Mouse (Mus musculus): Measurements from ENCODE around the gene Cfb.

- TF ChIP-seq CTCF (IDR thresholded peaks at IDR 0.05; ENCODE audit: extremely low read depth, insufficient read depth, low read length): no peak
- TF ChIP-seq POLR2A (IDR thresholded peaks at IDR 0.05; ENCODE audit: extremely low read depth, insufficient read depth, low read length): no peak
Measured at GRCm38 (mm10) chr17:34840736-34841307, 21.5 kb downstream of the Cfb start.
